Comparison of ENCODE assay signal across 18 mouse cellular contexts in the genomic region with DNA sequence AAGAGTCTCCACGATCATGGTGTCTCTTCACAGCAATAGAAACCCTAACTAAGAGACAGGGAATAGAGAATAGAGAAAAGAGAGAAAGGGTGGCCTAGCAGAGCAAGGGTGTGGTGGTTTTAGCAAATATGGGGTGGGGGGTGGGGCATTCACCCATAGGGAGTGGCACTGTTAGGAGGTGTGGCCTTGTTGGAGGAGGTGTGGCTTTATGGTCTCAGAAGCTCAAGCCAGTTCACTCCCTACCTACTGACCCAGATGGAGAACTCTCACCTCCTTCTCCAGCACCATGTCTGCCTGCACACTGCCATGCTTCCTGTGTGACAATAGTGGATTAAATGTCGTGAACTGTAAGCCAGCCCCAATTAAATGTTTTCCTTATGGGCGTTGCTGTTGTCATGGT. TPM values are rescaled to one million over a fixed set of nuclear protein-coding genes. Genes with fewer than 3 reads are reported as not detected.
"Had no signal": no experiment of that assay in that cellular context is flagged by ENCODE, and none has a peak within 500 bp of the region (broad histone marks: within the 10 kb centered on the region; RNA-seq: fewer than 3 reads in every experiment).

No protein-coding gene starts in this region.

- H3K4me3 ChIP-seq: limb, embryonic 13.5 days; liver, embryonic 15.5 days; midbrain, embryonic 10.5 days; myocyte; neural tube, embryonic 15.5 days had no signal

- H3K27ac ChIP-seq: limb, embryonic 13.5 days; liver, embryonic 15.5 days; midbrain, embryonic 10.5 days; neural tube, embryonic 15.5 days had no signal

- DNase-seq: kidney, adult 8-10 months; layer of hippocampus, postnatal 36 days; left cerebral cortex, postnatal 4 days; lung, embryonic 14.5 days; lung, postnatal 10 days; lung, postnatal 4 days; midbrain, embryonic 14.5 days; thymus, postnatal 36 days had no signal

RNA-seq across cellular contexts. Expression of a gene that starts 20.2 kb away (rescaled TPM):
- total RNA-seq: layer of hippocampus, postnatal 36 days; left cerebral cortex, postnatal 4 days had no signal
- polyA plus RNA-seq: kidney, embryonic 16.5 days; limb, embryonic 13.5 days; liver, embryonic 11.5 days; liver, embryonic 15.5 days; lung, embryonic 14.5 days; midbrain, embryonic 10.5 days; midbrain, embryonic 14.5 days; myocyte; neural tube, embryonic 11.5 days; neural tube, embryonic 15.5 days; stomach, embryonic 14.5 days had no signal

RNA-seq across cellular contexts. Expression of a gene that starts 37.5 kb away (rescaled TPM):
- polyA plus RNA-seq: midbrain, embryonic 14.5 days had no signal

RNA-seq across cellular contexts. Expression of a gene that starts 56.7 kb away (rescaled TPM):
- total RNA-seq: megakaryocyte, adult 5-6 weeks had no signal
- polyA plus RNA-seq: liver, embryonic 15.5 days; lung, embryonic 14.5 days; myocyte; stomach, embryonic 14.5 days had no signal
